Mouse (Mus musculus): Measurements from ENCODE around the gene Sap18. TPM values are rescaled to one million over a fixed set of nuclear protein-coding genes. Genes with fewer than 3 reads are reported as not detected.

The Sap18 gene
- total and polyA plus RNA-seq, 3 experiments, result 8.3 to 173 (median 49.0) TPM

- peaks cover 0 to 9% of the 10 kb centered on the region in 2 experiments; a peak in 2 of 4 replicates for H3K4me1 ChIP-seq (ENCODE audit: control insufficient read depth in 1 of 2, insufficient read depth in 2 of 2)
- no peak overlapping the region for H3K4me2 ChIP-seq (ENCODE audit: insufficient read depth, low read depth, poor library complexity, severe bottlenecking)
- no peaks in the 10 kb centered on the region for H3K27me3 ChIP-seq (replicated peaks)
- H3K79me2 ChIP-seq (replicated peaks; ENCODE audit: control insufficient read depth, extremely low read depth, insufficient read depth, poor library complexity, severe bottlenecking), result no peaks in the 10 kb centered on the region
- no peak overlapping the region for H3K9ac ChIP-seq (ENCODE audit: insufficient read depth, low read depth)
- no peak for DNase-seq (ENCODE audit: extremely low read depth)
- H3K4me3 ChIP-seq (replicated peaks in 1 of 3; ENCODE audit: low read depth in 2 of 3, low read length in 2 of 3, poor library complexity in 1 of 3), result no peak overlapping the region
- in situ Hi-C loops (cut with MboI; ENCODE audit: low pct_ligation_motif_present, low pct_unique_long_range_greater_than_20kb, low sequenced_read_pairs) (no loop called here), dilution Hi-C loops (cut with MboI; ENCODE audit: extremely low pct_ligation_motif_present, extremely low pct_unique_long_range_greater_than_20kb, low sequenced_read_pairs) (no loop called here)
- no peak for TF ChIP-seq USF2 (conservative IDR thresholded peaks at IDR 0.05; ENCODE audit: low read depth, low read length)
- TF ChIP-seq MYC (IDR thresholded peaks at IDR 0.05; ENCODE audit: low read depth, low read length), result no peak
- TF ChIP-seq UBTF (IDR thresholded peaks at IDR 0.05; ENCODE audit: low read depth, low read length), result no peak
- no peak for TF ChIP-seq MAX (IDR thresholded peaks at IDR 0.05; ENCODE audit: low read length)
- no peak for TF ChIP-seq ZC3H11A (IDR thresholded peaks at IDR 0.05; ENCODE audit: low read depth, low read length)
- no peak for TF ChIP-seq GABPA (IDR thresholded peaks at IDR 0.05; ENCODE audit: insufficient replicate concordance, low read depth, low read length)
- TF ChIP-seq PAX5 (IDR thresholded peaks at IDR 0.05; ENCODE audit: low read length), result no peak
- TF ChIP-seq E2F4 (IDR thresholded peaks at IDR 0.05; ENCODE audit: insufficient replicate concordance, low read depth, low read length), result no peak
- no peak for TF ChIP-seq MEF2A (IDR thresholded peaks at IDR 0.05; ENCODE audit: borderline replicate concordance, low read depth, low read length)
- TF ChIP-seq CHD2 (IDR thresholded peaks at IDR 0.05; ENCODE audit: low read length), result no peak
- no peak for TF ChIP-seq ZKSCAN1 (IDR thresholded peaks at IDR 0.05; ENCODE audit: borderline replicate concordance, low read depth, low read length)
- TF ChIP-seq RCOR1 (conservative IDR thresholded peaks at IDR 0.05; ENCODE audit: low read depth, low read length), result no peak
- no peak for TF ChIP-seq CTCF (conservative IDR thresholded peaks at IDR 0.05 in 1 of 2, IDR thresholded peaks at IDR 0.05 in 1 of 2; ENCODE audit: low read depth in 2 of 2, low read length in 2 of 2)
- no peak for TF ChIP-seq SIN3A (IDR thresholded peaks at IDR 0.05; ENCODE audit: low read length)
- TF ChIP-seq TBP (conservative IDR thresholded peaks at IDR 0.05; ENCODE audit: low read depth, low read length), result no peak
- no peak for TF ChIP-seq POLR2AphosphoS2 (IDR thresholded peaks at IDR 0.05; ENCODE audit: low read depth, low read length)
- no peak for TF ChIP-seq ELF1 (IDR thresholded peaks at IDR 0.05; ENCODE audit: low read depth, low read length)
- H3K9me3 ChIP-seq (replicated peaks; ENCODE audit: low read length), result no peaks in the 10 kb centered on the region
- H3K27ac ChIP-seq (ENCODE audit: insufficient read depth, low read depth), result no peak overlapping the region
- H3K36me3 ChIP-seq (replicated peaks in 1 of 2; ENCODE audit: control insufficient read depth in 1 of 2, insufficient read depth in 1 of 2, low read length in 1 of 2), result no peaks in the 10 kb centered on the region
Observed at GRCm38 (mm10) chr14:57753351-57753992, 44.5 kb upstream of the Sap18 start.

- Histone ChIP-seq H3K4me2 (ENCODE audit: insufficient read depth, low read depth, poor library complexity, severe bottlenecking) (no peak overlapping the region), H3K36me3 (replicated peaks in 1 of 2; ENCODE audit: control insufficient read depth in 1 of 2, insufficient read depth in 1 of 2, low read length in 1 of 2) (no peaks in the 10 kb centered on the region), H3K9me3 (replicated peaks; ENCODE audit: low read length) (no peaks in the 10 kb centered on the region), H3K9ac (ENCODE audit: insufficient read depth, low read depth) (no peak overlapping the region), H3K79me2 (replicated peaks; ENCODE audit: control insufficient read depth, extremely low read depth, insufficient read depth, poor library complexity, severe bottlenecking) (no peaks in the 10 kb centered on the region), H3K4me1 (ENCODE audit: control insufficient read depth in 1 of 2, insufficient read depth in 2 of 2) (peaks cover 0 to 11% of the 10 kb centered on the region in 2 experiments; a peak in 2 of 4 replicates), H3K27me3 (replicated peaks) (no peaks in the 10 kb centered on the region), H3K4me3 (replicated peaks in 1 of 3; ENCODE audit: low read depth in 2 of 3, low read length in 2 of 3, poor library complexity in 1 of 3) (no peak overlapping the region), H3K27ac (ENCODE audit: insufficient read depth, low read depth) (no peak overlapping the region)
- in situ Hi-C loops (cut with MboI; ENCODE audit: low pct_ligation_motif_present, low pct_unique_long_range_greater_than_20kb, low sequenced_read_pairs) (no loop called here), dilution Hi-C loops (cut with MboI; ENCODE audit: extremely low pct_ligation_motif_present, extremely low pct_unique_long_range_greater_than_20kb, low sequenced_read_pairs) (no loop called here)
- DNase-seq (ENCODE audit: extremely low read depth), result no peak
- TF ChIP-seq RAD21 (IDR thresholded peaks at IDR 0.05; ENCODE audit: low read depth, low read length), result no peak
- TF ChIP-seq IRF4 (IDR thresholded peaks at IDR 0.05; ENCODE audit: low read depth, low read length), result no peak
- no peak for TF ChIP-seq ETS1 (conservative IDR thresholded peaks at IDR 0.05; ENCODE audit: low read depth, low read length)
- TF ChIP-seq USF2 (conservative IDR thresholded peaks at IDR 0.05; ENCODE audit: low read depth, low read length), result no peak
- TF ChIP-seq HCFC1 (IDR thresholded peaks at IDR 0.05; ENCODE audit: low read depth, low read length), result no peak
- no peak for TF ChIP-seq TCF12 (IDR thresholded peaks at IDR 0.05; ENCODE audit: low read depth, low read length)
- TF ChIP-seq RCOR1 (conservative IDR thresholded peaks at IDR 0.05; ENCODE audit: low read depth, low read length), result no peak
- no peak for TF ChIP-seq JUND (conservative IDR thresholded peaks at IDR 0.05; ENCODE audit: low read depth, low read length)
- TF ChIP-seq SMC3 (IDR thresholded peaks at IDR 0.05; ENCODE audit: low read depth, low read length), result no peak
Observed at GRCm38 (mm10) chr14:57755661-57756060, 42.3 kb upstream of the Sap18 start.
